Mouse (Mus musculus): ENCODE measurements around the gene Lss. TPM values are rescaled to one million over a fixed set of nuclear protein-coding genes. Genes with fewer than 3 reads are reported as not detected.

Lss gene
- total and polyA plus RNA-seq, 3 experiments, result 20.5 to 64.1 (median 46.6) TPM

DNA sequence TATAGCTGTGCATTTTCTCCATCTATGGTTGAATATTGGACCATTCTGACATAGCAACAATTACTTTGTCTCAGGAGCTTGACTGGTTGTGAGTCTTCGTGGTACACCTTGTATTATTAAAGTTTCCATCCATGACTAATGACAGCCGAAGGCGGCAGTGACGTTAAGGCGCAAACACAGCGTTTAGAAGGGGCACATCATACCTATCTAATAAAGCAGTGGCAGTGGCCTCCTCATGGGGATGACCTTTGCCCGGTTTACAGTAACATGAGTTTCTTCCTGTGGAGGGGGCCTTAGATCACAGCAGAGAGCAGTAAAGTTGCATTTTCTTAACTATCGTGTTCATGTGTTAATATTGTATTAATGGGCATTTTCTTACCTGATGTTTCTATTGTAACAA is 16.8 kb downstream of the Lss start:
- no peak overlapping the region for H3K4me3 ChIP-seq (ENCODE audit: low read depth, low read length)
- TF ChIP-seq POLR2AphosphoS5 (IDR thresholded peaks at IDR 0.05; ENCODE audit: insufficient replicate concordance, low read depth, low read length), result no peak
- TF ChIP-seq CTCF (IDR thresholded peaks at IDR 0.05; ENCODE audit: low read depth, low read length), result no peak
- no peak for TF ChIP-seq TAL1 (conservative IDR thresholded peaks at IDR 0.05; ENCODE audit: low read depth, low read length)
- no peak for TF ChIP-seq GATA1 (IDR thresholded peaks at IDR 0.05; ENCODE audit: borderline replicate concordance, low read length)
- TF ChIP-seq GATA2 (IDR thresholded peaks at IDR 0.05; ENCODE audit: borderline replicate concordance, low read depth, low read length), result no peak
- DNase-seq (ENCODE audit: low spot score) (no peak), ATAC-seq (ENCODE audit: extremely low read depth, insufficient number of reproducible peaks, low FRiP score, poor library complexity, severe bottlenecking) (no peak)
- no peaks in the 10 kb centered on the region for H3K9me3 ChIP-seq (replicated peaks)
- H3K36me3 ChIP-seq (replicated peaks), result peaks cover 100% of the 10 kb centered on the region
- no peaks in the 10 kb centered on the region; the same call in 1 of the 2 replicates for H3K4me1 ChIP-seq (ENCODE audit: insufficient read depth, low read depth, low read length)
- H3K27me3 ChIP-seq (ENCODE audit: insufficient read depth, low read length), result no peaks in the 10 kb centered on the region

DNA sequence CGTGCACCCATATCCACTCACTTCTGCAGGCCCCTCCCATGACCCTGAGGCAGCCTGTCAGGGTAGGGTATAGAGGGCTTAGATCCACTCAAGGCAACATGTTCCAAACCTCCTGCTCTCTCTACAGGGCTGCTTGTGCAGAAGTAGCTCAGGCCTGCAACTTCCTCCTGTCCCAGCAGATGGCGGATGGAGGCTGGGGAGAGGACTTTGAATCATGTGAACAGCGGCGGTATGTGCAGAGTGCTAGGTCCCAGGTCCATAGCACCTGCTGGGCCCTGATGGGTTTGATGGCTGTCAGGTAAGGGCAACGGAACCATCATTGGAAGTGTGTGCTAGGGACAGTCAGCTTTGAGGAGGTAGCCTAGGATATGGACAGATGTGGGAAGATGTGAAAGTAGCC is 19.1 kb downstream of the Lss start:
- no peak for ATAC-seq (ENCODE audit: extremely low read depth, insufficient number of reproducible peaks, low FRiP score, poor library complexity, severe bottlenecking)

DNA sequence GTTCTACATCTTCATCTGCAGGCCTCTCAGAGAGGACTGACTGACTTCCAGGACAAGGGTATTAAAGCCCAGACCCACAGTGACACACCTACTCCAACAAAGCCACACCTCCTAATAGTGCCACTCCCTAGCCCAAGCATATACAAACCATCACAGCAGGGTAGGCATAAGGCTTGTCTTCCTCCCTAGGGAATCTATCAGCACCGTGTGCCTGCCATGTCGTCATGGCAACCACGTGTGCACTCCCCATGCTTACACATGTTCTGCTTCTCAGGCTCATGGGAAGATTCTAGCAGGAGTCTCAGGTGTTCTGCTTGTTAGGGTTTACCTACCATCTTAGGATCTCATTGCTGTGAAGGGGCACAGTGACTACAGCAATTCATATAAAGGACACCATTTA is 20.2 kb downstream of the Lss start:
- no peak for ATAC-seq (ENCODE audit: extremely low read depth, insufficient number of reproducible peaks, low FRiP score, poor library complexity, severe bottlenecking)

More for the DNA sequence above, 19.1 kb downstream of the Lss start:
- Histone ChIP-seq H3K27me3 (ENCODE audit: insufficient read depth, low read length) (no peaks in the 10 kb centered on the region; the same call in 1 of the 2 replicates), H3K36me3 (replicated peaks) (peaks cover 99% of the 10 kb centered on the region), H3K4me3 (ENCODE audit: low read depth, low read length) (no peak overlapping the region), H3K4me1 (ENCODE audit: insufficient read depth, low read depth, low read length) (no peaks in the 10 kb centered on the region; the same call in 1 of the 2 replicates), H3K9me3 (replicated peaks) (no peaks in the 10 kb centered on the region)
- no peak for DNase-seq (ENCODE audit: low spot score)
- TF ChIP-seq GATA1 (IDR thresholded peaks at IDR 0.05; ENCODE audit: borderline replicate concordance, low read length) (no peak), GATA2 (IDR thresholded peaks at IDR 0.05; ENCODE audit: borderline replicate concordance, low read depth, low read length) (no peak), CTCF (IDR thresholded peaks at IDR 0.05; ENCODE audit: low read depth, low read length) (no peak), TAL1 (conservative IDR thresholded peaks at IDR 0.05; ENCODE audit: low read depth, low read length) (no peak), POLR2AphosphoS5 (IDR thresholded peaks at IDR 0.05; ENCODE audit: insufficient replicate concordance, low read depth, low read length) (no peak)

DNA sequence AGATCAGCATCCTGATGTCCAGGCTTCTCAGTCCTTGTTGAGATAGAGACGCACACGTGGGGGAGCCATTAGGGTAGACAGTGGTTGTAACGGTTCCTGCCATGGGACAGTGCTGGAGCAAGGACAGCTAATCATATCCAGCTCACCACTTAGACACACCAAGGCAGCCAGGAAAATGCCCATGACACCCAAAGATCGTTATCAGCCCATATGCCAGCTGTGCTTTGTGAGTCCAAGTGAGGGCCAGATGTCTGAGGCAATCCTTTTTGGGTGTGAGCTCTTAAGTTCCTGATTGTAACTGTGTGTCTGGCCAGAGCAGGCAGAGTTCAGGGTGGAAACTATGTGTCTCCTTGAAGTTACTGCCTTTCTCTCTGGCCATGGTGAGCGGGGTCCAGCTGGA is 22.7 kb downstream of the Lss start:
- DNase-seq (ENCODE audit: low spot score), result no peak
- TF ChIP-seq POLR2AphosphoS5 (IDR thresholded peaks at IDR 0.05; ENCODE audit: insufficient replicate concordance, low read depth, low read length) (no peak), CTCF (IDR thresholded peaks at IDR 0.05; ENCODE audit: low read depth, low read length) (no peak), TAL1 (conservative IDR thresholded peaks at IDR 0.05; ENCODE audit: low read depth, low read length) (no peak), GATA1 (IDR thresholded peaks at IDR 0.05; ENCODE audit: borderline replicate concordance, low read length) (no peak), GATA2 (IDR thresholded peaks at IDR 0.05; ENCODE audit: borderline replicate concordance, low read depth, low read length) (no peak; the same call in 1 of the 2 replicates)
- H3K9me3 ChIP-seq (replicated peaks), result no peaks in the 10 kb centered on the region
- no peaks in the 10 kb centered on the region; the same call in 1 of the 2 replicates for H3K27me3 ChIP-seq (ENCODE audit: insufficient read depth, low read length)
- no peaks in the 10 kb centered on the region; the same call in 1 of the 2 replicates for H3K4me1 ChIP-seq (ENCODE audit: insufficient read depth, low read depth, low read length)
- no peak for ATAC-seq (ENCODE audit: extremely low read depth, insufficient number of reproducible peaks, low FRiP score, poor library complexity, severe bottlenecking)
- peaks cover 74% of the 10 kb centered on the region for H3K36me3 ChIP-seq (replicated peaks)
- H3K4me3 ChIP-seq (ENCODE audit: low read depth, low read length), result no peak overlapping the region

More for the DNA sequence above, 20.2 kb downstream of the Lss start:
- no peak overlapping the region for H3K4me3 ChIP-seq (ENCODE audit: low read depth, low read length)
- H3K27me3 ChIP-seq (ENCODE audit: insufficient read depth, low read length), result no peaks in the 10 kb centered on the region; the same call in 1 of the 2 replicates
- peaks cover 94% of the 10 kb centered on the region for H3K36me3 ChIP-seq (replicated peaks)
- H3K9me3 ChIP-seq (replicated peaks), result no peaks in the 10 kb centered on the region
- DNase-seq (ENCODE audit: low spot score), result no peak
- TF ChIP-seq POLR2AphosphoS5 (IDR thresholded peaks at IDR 0.05; ENCODE audit: insufficient replicate concordance, low read depth, low read length) (no peak), TAL1 (conservative IDR thresholded peaks at IDR 0.05; ENCODE audit: low read depth, low read length) (no peak), CTCF (IDR thresholded peaks at IDR 0.05; ENCODE audit: low read depth, low read length) (no peak), GATA1 (IDR thresholded peaks at IDR 0.05; ENCODE audit: borderline replicate concordance, low read length) (no peak), GATA2 (IDR thresholded peaks at IDR 0.05; ENCODE audit: borderline replicate concordance, low read depth, low read length) (no peak)
- no peaks in the 10 kb centered on the region; the same call in 1 of the 2 replicates for H3K4me1 ChIP-seq (ENCODE audit: insufficient read depth, low read depth, low read length)

DNA sequence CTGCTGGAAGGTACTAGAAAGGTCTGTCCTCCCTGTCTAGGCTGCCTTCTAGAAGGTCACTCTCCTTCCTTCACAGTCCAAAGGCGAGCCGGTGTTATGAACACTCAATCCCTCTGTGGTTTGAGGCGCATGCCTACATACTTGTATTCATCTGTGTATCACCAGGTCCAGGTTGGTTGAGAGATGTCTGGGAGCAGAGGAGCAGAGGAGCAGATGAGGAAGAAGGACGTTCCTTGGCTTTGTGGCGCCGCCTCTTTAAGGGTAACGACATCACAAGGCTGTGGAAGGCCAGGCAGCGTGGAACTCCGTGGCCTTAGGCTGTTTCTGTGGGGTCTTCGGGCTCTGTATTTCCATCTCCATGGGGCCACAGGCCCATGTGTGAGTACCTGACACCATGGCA is 30.6 kb downstream of the Lss start, which contains the start of gene Spatc1l:
Gene Spatc1l (plus strand): TSS at position 301 of the 400 bp plus-strand sequence.
- DNase-seq (ENCODE audit: low spot score), result no peak
- TF ChIP-seq POLR2AphosphoS5 (IDR thresholded peaks at IDR 0.05; ENCODE audit: insufficient replicate concordance, low read depth, low read length), result no peak
- TF ChIP-seq GATA1 (IDR thresholded peaks at IDR 0.05; ENCODE audit: borderline replicate concordance, low read length), result no peak
- no peak for TF ChIP-seq GATA2 (IDR thresholded peaks at IDR 0.05; ENCODE audit: borderline replicate concordance, low read depth, low read length)
- no peak for TF ChIP-seq TAL1 (conservative IDR thresholded peaks at IDR 0.05; ENCODE audit: low read depth, low read length)
- TF ChIP-seq CTCF (IDR thresholded peaks at IDR 0.05; ENCODE audit: low read depth, low read length), result no peak
- no peak for ATAC-seq (ENCODE audit: extremely low read depth, insufficient number of reproducible peaks, low FRiP score, poor library complexity, severe bottlenecking)
- H3K9me3 ChIP-seq (replicated peaks), result no peaks in the 10 kb centered on the region
- peaks cover 3% of the 10 kb centered on the region for H3K36me3 ChIP-seq (replicated peaks)
- H3K4me3 ChIP-seq (ENCODE audit: low read depth, low read length), result no peak within 1 kb of the TSS
- no peaks in the 10 kb centered on the region for H3K4me1 ChIP-seq (ENCODE audit: insufficient read depth, low read depth, low read length)
- peaks cover 15% of the 10 kb centered on the region; the same call in 1 of the 2 replicates for H3K27me3 ChIP-seq (ENCODE audit: insufficient read depth, low read length)

DNA sequence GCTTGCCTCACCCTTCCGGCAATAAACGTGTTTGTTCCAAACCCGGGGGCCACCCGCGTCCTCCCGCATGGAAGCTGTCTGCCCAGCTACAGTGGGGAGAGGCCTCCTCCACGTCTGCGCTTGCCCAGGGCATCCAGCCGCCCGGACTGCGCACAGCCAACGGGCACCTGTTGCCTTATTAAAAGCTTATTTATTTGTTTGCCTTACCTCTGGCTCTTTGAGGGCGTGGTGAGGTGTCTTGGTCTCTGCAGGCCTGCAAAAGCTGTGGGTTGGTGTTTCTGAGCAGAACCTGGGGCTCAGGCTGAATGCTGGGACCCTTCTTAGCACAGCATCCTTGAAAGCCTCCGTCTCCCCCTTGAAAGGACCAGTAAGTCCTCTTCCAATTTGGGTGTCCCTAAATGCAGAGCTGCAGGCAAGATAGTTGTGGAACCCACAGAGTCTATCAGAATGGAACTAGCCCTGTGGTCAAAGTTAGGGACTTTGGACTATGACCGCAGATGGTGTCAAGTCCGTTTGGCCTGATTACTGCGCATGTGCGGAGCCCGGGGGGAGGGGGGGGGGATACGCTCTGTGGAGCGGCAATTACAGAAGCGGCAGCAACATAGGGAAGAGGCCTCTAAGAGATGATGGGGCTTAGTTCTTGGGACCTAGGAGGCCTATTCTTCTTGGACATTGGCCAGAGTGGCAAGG is 38.8 kb downstream of the Lss start:
- no peaks in the 10 kb centered on the region for H3K9me3 ChIP-seq (replicated peaks)
- no peak for DNase-seq (ENCODE audit: low spot score)
- no peak overlapping the region for H3K4me3 ChIP-seq (ENCODE audit: low read depth, low read length)
- H3K27me3 ChIP-seq (ENCODE audit: insufficient read depth, low read length), result peaks cover 12% of the 10 kb centered on the region
- H3K36me3 ChIP-seq (replicated peaks), result no peaks in the 10 kb centered on the region
- H3K4me1 ChIP-seq (ENCODE audit: insufficient read depth, low read depth, low read length), result no peaks in the 10 kb centered on the region
- TF ChIP-seq CTCF (IDR thresholded peaks at IDR 0.05; ENCODE audit: low read depth, low read length) (no peak), GATA1 (IDR thresholded peaks at IDR 0.05; ENCODE audit: borderline replicate concordance, low read length) (no peak), GATA2 (IDR thresholded peaks at IDR 0.05; ENCODE audit: borderline replicate concordance, low read depth, low read length) (no peak), POLR2AphosphoS5 (IDR thresholded peaks at IDR 0.05; ENCODE audit: insufficient replicate concordance, low read depth, low read length) (no peak), TAL1 (conservative IDR thresholded peaks at IDR 0.05; ENCODE audit: low read depth, low read length) (no peak)
- ATAC-seq (ENCODE audit: extremely low read depth, insufficient number of reproducible peaks, low FRiP score, poor library complexity, severe bottlenecking), result no peak

Data from G1E (cell line).